Mouse (Mus musculus): Measurements from ENCODE around the gene Krt80. TPM values are rescaled to one million over a fixed set of nuclear protein-coding genes. Genes with fewer than 3 reads are reported as not detected.

Gene Krt80
- polyA plus RNA-seq, 1 experiment from 2014 or later = not detected

DNA sequence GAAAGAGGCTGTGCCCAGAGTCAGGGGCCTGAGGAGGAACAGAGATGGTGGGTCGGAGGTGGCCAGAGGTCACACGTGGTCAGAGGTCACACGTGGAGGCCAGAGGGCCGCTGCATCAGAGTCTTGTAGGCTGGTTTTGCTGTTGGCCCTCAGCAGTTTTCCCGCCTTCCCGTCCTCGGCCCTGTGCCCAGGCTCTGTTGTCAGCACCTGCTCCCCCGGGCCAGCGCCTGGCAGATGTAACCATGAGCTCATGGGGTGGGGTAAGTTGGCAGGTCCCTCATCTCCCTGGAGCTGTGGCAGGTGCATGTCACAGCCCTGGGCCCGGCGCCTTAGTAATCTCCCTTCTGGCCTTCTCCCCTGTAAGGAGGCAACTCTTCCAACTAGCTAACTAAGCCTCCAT, 12.8 kb upstream of the Krt80 start:
- DNase-seq = no peak
- H3K27ac ChIP-seq (replicated peaks; ENCODE audit: low read depth, low read length) = no peak overlapping the region
- H3K9me3 ChIP-seq (ENCODE audit: control insufficient read depth, low read length) = no peaks in the 10 kb centered on the region
- H3K4me2 ChIP-seq (ENCODE audit: low read length) = no peak overlapping the region
- no peak overlapping the region for H3K4me3 ChIP-seq (replicated peaks; ENCODE audit: low read depth, low read length)
- H3K36me3 ChIP-seq (ENCODE audit: control insufficient read depth, insufficient read depth, low read length) = no peaks in the 10 kb centered on the region
- H3K9ac ChIP-seq (replicated peaks; ENCODE audit: low read length) = no peak overlapping the region
- no peaks in the 10 kb centered on the region for H3K27me3 ChIP-seq (ENCODE audit: control insufficient read depth, insufficient read depth, low read length)
- H3K4me1 ChIP-seq (ENCODE audit: control insufficient read depth, insufficient read depth, low read length) = no peaks in the 10 kb centered on the region
- no peak for ATAC-seq (ENCODE audit: low FRiP score, low TSS enrichment)
- 82% methylated on average over 11 of the region's 11 CpGs for WGBS

DNA sequence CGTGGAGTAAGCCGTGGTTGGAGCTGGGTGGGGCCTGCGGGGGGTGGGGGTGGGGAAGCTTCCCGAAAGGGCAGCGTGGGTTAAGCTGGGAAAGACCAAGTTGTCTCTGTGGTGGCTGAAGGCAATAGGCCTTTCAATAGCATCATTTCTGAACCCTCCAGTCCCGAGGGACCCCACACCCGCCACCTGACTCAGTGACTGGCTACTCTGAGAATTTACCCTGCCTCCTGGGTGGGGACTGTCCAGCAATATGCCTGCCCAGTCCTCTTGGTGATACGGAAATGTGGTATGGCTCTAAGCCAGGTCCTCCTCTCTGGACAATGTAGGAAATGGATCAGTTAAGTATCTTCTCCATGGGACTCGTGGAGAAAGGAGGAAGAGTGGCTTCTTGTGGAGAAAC, 11.8 kb upstream of the Krt80 start:
- Histone ChIP-seq H3K4me1 (ENCODE audit: control insufficient read depth, insufficient read depth, low read length) (no peaks in the 10 kb centered on the region), H3K4me3 (replicated peaks; ENCODE audit: low read depth, low read length) (no peak overlapping the region)
- 63% methylated on average over 9 of the region's 9 CpGs for WGBS

DNA sequence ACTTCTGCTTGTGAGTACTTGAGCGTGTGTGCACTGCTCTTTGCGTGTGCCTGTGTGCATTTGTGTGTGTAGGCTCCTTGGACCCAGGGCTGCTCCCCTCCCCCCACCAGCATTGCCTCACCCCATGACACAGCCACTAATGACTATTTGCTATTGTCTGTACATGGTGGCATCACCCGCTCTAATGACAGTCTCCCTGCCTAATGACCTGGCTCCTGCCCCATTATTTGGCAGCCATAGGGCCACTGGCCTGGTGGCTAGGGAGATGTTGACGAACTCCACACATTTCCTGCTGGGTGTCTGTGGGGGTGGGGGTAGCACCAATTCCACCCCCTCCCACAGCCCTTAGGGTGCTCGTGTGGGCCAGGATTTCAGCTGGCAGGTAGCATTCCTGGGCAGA, 8.7 kb upstream of the Krt80 start:
- no peaks in the 10 kb centered on the region for H3K27me3 ChIP-seq (ENCODE audit: control insufficient read depth, insufficient read depth, low read length)
- ATAC-seq (ENCODE audit: low FRiP score, low TSS enrichment) = no peak
- no peaks in the 10 kb centered on the region for H3K4me1 ChIP-seq (ENCODE audit: control insufficient read depth, insufficient read depth, low read length)
- no peak overlapping the region for H3K4me2 ChIP-seq (ENCODE audit: low read length)
- no peak overlapping the region for H3K4me3 ChIP-seq (replicated peaks; ENCODE audit: low read depth, low read length)
- DNase-seq = no peak
- 75% methylated on average over 5 of the region's 5 CpGs for WGBS
- no peak overlapping the region for H3K9ac ChIP-seq (replicated peaks; ENCODE audit: low read length)
- no peaks in the 10 kb centered on the region for H3K9me3 ChIP-seq (ENCODE audit: control insufficient read depth, low read length)
- H3K27ac ChIP-seq (replicated peaks; ENCODE audit: low read depth, low read length) = no peak overlapping the region
- H3K36me3 ChIP-seq (ENCODE audit: control insufficient read depth, insufficient read depth, low read length) = no peaks in the 10 kb centered on the region

More for the DNA sequence above, 11.8 kb upstream of the Krt80 start:
- H3K9me3 ChIP-seq (ENCODE audit: control insufficient read depth, low read length) = no peaks in the 10 kb centered on the region
- no peak overlapping the region for H3K4me2 ChIP-seq (ENCODE audit: low read length)
- no peaks in the 10 kb centered on the region for H3K36me3 ChIP-seq (ENCODE audit: control insufficient read depth, insufficient read depth, low read length)
- DNase-seq = no peak
- H3K9ac ChIP-seq (replicated peaks; ENCODE audit: low read length) = no peak overlapping the region
- no peak for ATAC-seq (ENCODE audit: low FRiP score, low TSS enrichment)
- no peak overlapping the region for H3K27ac ChIP-seq (replicated peaks; ENCODE audit: low read depth, low read length)
- no peaks in the 10 kb centered on the region for H3K27me3 ChIP-seq (ENCODE audit: control insufficient read depth, insufficient read depth, low read length)

DNA sequence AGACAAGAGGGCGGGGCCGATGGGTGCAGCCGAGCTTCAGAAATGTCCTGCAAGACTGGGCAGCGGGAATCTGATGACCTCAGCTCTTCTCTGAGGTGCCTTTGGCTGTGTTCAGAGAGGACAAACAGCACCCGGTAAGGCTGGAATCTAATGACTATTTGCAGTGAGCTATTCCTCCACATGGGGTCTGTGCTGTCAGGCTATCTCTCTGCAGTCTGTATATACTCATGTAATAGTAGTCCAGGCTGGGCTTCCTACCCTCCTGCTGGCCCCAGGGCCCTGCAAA, 6.8 kb upstream of the Krt80 start:
- no peaks in the 10 kb centered on the region for H3K4me1 ChIP-seq (ENCODE audit: control insufficient read depth, insufficient read depth, low read length)
- H3K36me3 ChIP-seq (ENCODE audit: control insufficient read depth, insufficient read depth, low read length) = no peaks in the 10 kb centered on the region
- no peak for DNase-seq
- no peaks in the 10 kb centered on the region for H3K27me3 ChIP-seq (ENCODE audit: control insufficient read depth, insufficient read depth, low read length)
- H3K9ac ChIP-seq (replicated peaks; ENCODE audit: low read length) = no peak overlapping the region
- H3K4me2 ChIP-seq (ENCODE audit: low read length) = no peak overlapping the region
- H3K27ac ChIP-seq (replicated peaks; ENCODE audit: low read depth, low read length) = no peak overlapping the region
- 61% methylated on average over 5 of the region's 5 CpGs for WGBS
- no peaks in the 10 kb centered on the region for H3K9me3 ChIP-seq (ENCODE audit: control insufficient read depth, low read length)
- no peak for ATAC-seq (ENCODE audit: low FRiP score, low TSS enrichment)
- no peak overlapping the region for H3K4me3 ChIP-seq (replicated peaks; ENCODE audit: low read depth, low read length)

DNA sequence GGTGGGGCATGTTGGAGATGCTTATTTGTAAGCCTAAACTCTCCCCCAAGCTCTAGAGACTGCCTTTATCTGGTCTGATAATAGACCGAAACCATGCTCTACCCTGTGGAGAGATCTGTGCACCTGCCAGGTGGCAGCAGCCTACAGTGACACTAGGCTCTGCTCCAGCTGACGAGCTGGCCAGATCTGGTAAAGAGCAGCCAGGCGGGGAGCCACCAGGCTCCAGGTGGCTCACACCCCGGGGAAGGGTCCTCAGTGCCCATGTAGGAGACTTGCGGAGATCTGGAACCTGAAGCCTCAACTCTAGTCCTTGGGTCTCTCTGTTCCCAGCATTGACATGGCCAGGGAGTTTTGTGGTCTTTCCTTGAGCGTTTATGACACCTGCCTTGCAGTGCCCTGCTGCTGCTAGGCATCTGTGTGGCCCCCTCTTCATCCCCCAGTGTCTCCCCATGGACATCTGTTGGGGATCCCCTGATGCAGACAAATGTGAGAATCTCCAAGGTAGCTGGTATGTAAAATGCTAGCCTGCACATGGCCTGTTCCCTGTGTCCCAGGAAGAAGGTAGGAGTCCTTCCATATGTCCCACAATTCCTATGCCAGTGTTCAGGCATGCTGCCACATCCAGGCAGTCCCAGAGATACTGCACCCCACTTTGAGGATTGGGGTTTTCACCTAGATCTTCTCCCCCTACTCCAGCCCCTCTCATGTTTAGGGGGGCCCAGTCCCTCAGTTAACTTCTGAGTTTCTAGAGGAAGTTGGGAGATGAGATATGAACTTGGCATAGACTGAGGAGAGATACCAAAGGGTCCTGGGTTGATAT, 6.2 kb upstream of the Krt80 start:
- no peak for DNase-seq
- Histone ChIP-seq H3K4me2 (ENCODE audit: low read length) (no peak overlapping the region), H3K4me1 (ENCODE audit: control insufficient read depth, insufficient read depth, low read length) (no peaks in the 10 kb centered on the region), H3K27ac (replicated peaks; ENCODE audit: low read depth, low read length) (no peak overlapping the region), H3K9ac (replicated peaks; ENCODE audit: low read length) (no peak overlapping the region), H3K27me3 (ENCODE audit: control insufficient read depth, insufficient read depth, low read length) (no peaks in the 10 kb centered on the region), H3K9me3 (ENCODE audit: control insufficient read depth, low read length) (no peaks in the 10 kb centered on the region), H3K36me3 (ENCODE audit: control insufficient read depth, insufficient read depth, low read length) (no peaks in the 10 kb centered on the region), H3K4me3 (replicated peaks; ENCODE audit: low read depth, low read length) (no peak overlapping the region)
- ATAC-seq (ENCODE audit: low FRiP score, low TSS enrichment) = no peak
- WGBS = 66% methylated on average over 6 of the region's 6 CpGs

DNA sequence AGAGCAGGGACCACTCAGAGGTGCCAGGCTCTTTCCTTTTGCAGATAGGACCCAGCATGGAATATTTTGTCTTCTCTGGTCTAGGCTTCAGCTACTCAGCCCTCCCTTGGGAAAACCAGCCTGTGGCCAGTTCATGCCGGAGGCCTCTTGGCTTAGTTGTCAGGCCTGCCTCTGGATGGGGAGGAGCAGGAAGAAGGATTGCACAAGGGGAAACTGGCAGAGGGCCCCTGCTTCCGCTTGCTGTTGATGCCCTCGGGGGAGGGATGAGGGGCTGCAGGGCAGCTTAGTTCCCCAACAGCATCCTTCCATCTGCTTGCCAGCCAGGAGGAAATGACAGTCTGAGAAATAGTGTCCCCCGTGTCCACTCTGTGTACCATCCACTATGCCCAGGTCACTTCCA, 4.9 kb upstream of the Krt80 start:
- Histone ChIP-seq H3K4me3 (replicated peaks; ENCODE audit: low read depth, low read length) (no peak overlapping the region), H3K4me1 (ENCODE audit: control insufficient read depth, insufficient read depth, low read length) (no peaks in the 10 kb centered on the region), H3K27me3 (ENCODE audit: control insufficient read depth, insufficient read depth, low read length) (no peaks in the 10 kb centered on the region), H3K9me3 (ENCODE audit: control insufficient read depth, low read length) (no peaks in the 10 kb centered on the region), H3K27ac (replicated peaks; ENCODE audit: low read depth, low read length) (no peak overlapping the region), H3K36me3 (ENCODE audit: control insufficient read depth, insufficient read depth, low read length) (no peaks in the 10 kb centered on the region), H3K4me2 (ENCODE audit: low read length) (no peak overlapping the region), H3K9ac (replicated peaks; ENCODE audit: low read length) (no peak overlapping the region)
- no peak for DNase-seq
- 72% methylated on average over 4 of the region's 4 CpGs for WGBS
- no peak for ATAC-seq (ENCODE audit: low FRiP score, low TSS enrichment)

DNA sequence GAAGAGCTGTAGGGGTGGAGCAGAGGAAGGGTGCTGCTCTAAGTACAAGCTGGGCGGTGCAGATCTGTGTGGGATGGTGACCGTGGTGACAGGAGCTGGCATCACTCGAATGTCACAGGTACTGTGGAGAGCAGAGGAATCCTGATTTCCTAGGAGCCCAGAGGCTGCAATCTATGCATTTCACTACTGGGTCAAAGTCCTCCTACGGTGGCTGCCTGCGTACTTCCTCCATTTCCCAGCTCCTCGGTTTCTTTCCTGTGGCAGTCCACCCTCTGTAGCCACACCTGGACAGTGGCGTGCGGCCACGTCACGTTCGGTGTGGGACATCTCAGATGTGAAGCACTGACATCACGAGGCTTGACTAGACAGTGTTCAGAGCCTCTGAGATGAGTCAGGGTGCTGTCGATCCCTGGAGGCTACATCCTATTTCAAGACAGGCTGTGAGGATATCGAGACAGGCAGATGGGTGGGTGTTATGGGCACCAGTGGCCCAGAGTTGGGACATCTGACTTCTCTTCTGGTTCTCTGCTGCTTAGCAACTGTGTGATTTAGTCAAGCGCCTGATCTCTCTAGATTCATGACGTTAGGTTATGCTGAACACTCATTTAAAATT, 3.4 kb upstream of the Krt80 start:
- DNase-seq (no peak), ATAC-seq (ENCODE audit: low FRiP score, low TSS enrichment) (no peak)
- H3K36me3 ChIP-seq (ENCODE audit: control insufficient read depth, insufficient read depth, low read length) = no peaks in the 10 kb centered on the region
- no peak overlapping the region for H3K9ac ChIP-seq (replicated peaks; ENCODE audit: low read length)
- no peaks in the 10 kb centered on the region for H3K9me3 ChIP-seq (ENCODE audit: control insufficient read depth, low read length)
- H3K4me3 ChIP-seq (replicated peaks; ENCODE audit: low read depth, low read length) = no peak overlapping the region
- no peaks in the 10 kb centered on the region for H3K4me1 ChIP-seq (ENCODE audit: control insufficient read depth, insufficient read depth, low read length)
- WGBS = 89% methylated on average over 16 of the region's 16 CpGs
- no peaks in the 10 kb centered on the region for H3K27me3 ChIP-seq (ENCODE audit: control insufficient read depth, insufficient read depth, low read length)
- no peak overlapping the region for H3K4me2 ChIP-seq (ENCODE audit: low read length)
- no peak overlapping the region for H3K27ac ChIP-seq (replicated peaks; ENCODE audit: low read depth, low read length)

DNA sequence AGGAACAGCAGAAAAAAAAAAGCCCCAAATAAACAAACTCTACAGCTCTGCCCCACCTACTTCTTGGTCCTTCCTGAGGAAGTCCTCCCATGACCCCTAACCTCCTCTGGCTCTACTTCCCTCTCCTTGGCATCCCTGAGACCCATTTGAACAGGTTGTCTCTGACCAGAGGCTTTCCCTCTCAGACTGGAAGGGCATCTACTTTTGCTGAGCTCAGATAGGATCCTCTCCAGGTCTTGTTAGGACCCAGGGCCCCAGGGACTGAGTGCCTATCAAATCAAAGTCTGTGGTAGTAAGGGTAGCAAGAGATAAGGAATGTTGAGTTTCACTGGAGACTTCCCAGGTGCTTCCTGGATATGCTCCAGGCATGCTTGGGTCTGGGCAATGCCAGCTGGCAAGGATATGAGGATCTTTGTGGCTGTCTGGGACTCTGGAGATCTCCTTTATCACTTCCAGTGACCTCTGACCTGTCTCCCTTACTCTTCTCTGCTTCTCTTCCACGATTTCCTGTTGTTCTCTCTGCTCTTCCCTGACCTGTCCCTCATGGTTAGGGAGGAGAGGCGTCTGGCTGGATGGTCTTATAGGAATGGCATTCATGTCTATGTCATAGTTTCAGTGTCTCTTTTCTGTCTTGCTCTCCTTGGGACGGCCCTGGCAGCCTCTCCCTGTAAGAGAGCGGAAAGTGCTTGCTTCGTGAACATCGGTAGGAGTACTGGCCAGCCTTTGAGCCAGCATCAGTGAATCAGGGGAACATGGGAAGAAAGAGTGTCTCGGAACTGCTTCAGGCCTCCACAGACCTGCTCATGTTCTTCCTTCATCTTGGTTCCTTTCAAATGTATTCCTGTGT, 2.4 kb upstream of the Krt80 start:
- Histone ChIP-seq H3K27me3 (ENCODE audit: control insufficient read depth, insufficient read depth, low read length) (no peaks in the 10 kb centered on the region), H3K27ac (replicated peaks; ENCODE audit: low read depth, low read length) (no peak overlapping the region), H3K9ac (replicated peaks; ENCODE audit: low read length) (no peak overlapping the region), H3K4me3 (replicated peaks; ENCODE audit: low read depth, low read length) (no peak overlapping the region), H3K4me2 (ENCODE audit: low read length) (no peak overlapping the region), H3K4me1 (ENCODE audit: control insufficient read depth, insufficient read depth, low read length) (no peaks in the 10 kb centered on the region), H3K36me3 (ENCODE audit: control insufficient read depth, insufficient read depth, low read length) (no peaks in the 10 kb centered on the region), H3K9me3 (ENCODE audit: control insufficient read depth, low read length) (no peaks in the 10 kb centered on the region)
- WGBS = 79% methylated on average over 7 of the region's 7 CpGs
- ATAC-seq (ENCODE audit: low FRiP score, low TSS enrichment) (no peak), DNase-seq (no peak)
